Mouse (Mus musculus) thymus, adult 2 months (tissue): ENCODE measurements around the gene Slc39a11.

Experiments
- CTCF ChIP-seq: fragments of 200-500 bp; IDR thresholded peaks from 2 replicates; pipeline ENCODE4 v1.5.1; 2012; ENCODE audit warnings: mild to moderate bottlenecking, control low read depth, low read length, moderate library complexity, borderline replicate concordance; ENCODE audit not compliant: control insufficient read depth, poor library complexity, insufficient read depth; ENCODE audit errors: extremely low read depth
- POLR2A ChIP-seq: fragments of 200-500 bp; IDR thresholded peaks from 2 replicates; pipeline ENCODE4 v1.6.1; 2012; ENCODE audit warnings: mild to moderate bottlenecking, low read length, control low read depth, moderate library complexity; ENCODE audit not compliant: control insufficient read depth, poor library complexity, insufficient read depth; ENCODE audit errors: extremely low read depth

DNA sequence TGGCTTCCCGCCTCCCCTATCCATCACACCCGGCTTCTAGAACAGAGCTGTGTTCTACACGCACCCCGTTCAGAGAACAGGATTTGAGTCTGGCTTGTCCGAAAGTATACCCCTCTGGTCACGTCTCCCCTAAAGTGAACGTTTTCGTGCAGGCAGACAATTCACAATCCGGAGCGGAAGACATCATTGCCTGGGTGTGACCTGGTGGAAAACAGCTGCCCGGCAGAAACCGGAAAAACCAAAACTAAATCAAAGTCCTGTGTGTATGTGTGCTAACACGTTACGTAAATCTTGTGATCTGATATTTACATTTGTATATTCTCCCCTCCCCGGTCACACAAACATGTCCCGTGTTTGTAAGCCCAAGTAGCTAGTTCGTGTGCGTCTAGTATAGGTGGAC is 24.4 kb downstream of the Slc39a11 start:
- no peak for TF ChIP-seq POLR2A
- TF ChIP-seq CTCF: no peak
